Mouse (Mus musculus): ENCODE measurements at regions not wholly inside any gene's neighbourhood (a gene's known extent, or its start where the extent isn't known, plus 50 kb on each side); places are given as distances from the start of the nearest gene placed in this dataset.

- Histone ChIP-seq H3K9me3 (replicated peaks) (no peaks in the 10 kb centered on the region), H3K27ac (no peak overlapping the region), H3K27me3 (no peaks in the 10 kb centered on the region), H3K4me3 (replicated peaks) (no peak overlapping the region), H3K36me3 (no peaks in the 10 kb centered on the region), H3K9ac (no peak overlapping the region), H3K4me2 (no peak overlapping the region), H3K4me1 (replicated peaks) (no peaks in the 10 kb centered on the region)
- WGBS (ENCODE audit: insufficient replicate concordance): 61% methylated on average over 3 of the region's 3 CpGs
- ATAC-seq (ENCODE audit: low read depth) (no peak), DNase-seq (no peak)
These were observed 172.0 kb downstream of the Dcdc2c start for GRCm38 (mm10) chr12:28380203-28380602.

DNA sequence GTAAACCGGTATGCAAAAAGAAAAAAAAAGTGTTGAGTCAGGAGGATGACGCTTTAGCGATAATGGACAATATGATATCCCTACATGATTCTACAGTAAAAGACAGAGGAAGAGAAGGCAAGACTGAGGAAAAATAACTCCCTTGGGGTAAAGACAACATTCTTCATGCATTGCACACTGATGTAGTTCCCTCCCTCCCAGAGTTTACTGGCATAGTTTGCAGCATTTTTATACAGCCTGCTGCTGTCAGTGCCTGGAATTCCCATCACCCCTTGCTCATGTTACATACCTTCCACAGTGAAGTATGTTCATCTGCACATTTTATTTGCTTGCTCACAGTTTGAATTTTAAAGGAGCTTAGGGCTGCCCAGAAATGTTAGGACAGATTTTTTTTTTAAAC lies 174.2 kb downstream of the Dcdc2c start:
- Histone ChIP-seq H3K27me3 (no peaks in the 10 kb centered on the region), H3K9me3 (replicated peaks) (no peaks in the 10 kb centered on the region), H3K9ac (no peak overlapping the region), H3K27ac (no peak overlapping the region), H3K36me3 (no peaks in the 10 kb centered on the region), H3K4me2 (no peak overlapping the region), H3K4me1 (replicated peaks) (no peaks in the 10 kb centered on the region), H3K4me3 (replicated peaks) (no peak overlapping the region)
- WGBS (ENCODE audit: insufficient replicate concordance): 82% methylated on average over 3 of the region's 3 CpGs
- DNase-seq (no peak), ATAC-seq (ENCODE audit: low read depth) (no peak)

DNA sequence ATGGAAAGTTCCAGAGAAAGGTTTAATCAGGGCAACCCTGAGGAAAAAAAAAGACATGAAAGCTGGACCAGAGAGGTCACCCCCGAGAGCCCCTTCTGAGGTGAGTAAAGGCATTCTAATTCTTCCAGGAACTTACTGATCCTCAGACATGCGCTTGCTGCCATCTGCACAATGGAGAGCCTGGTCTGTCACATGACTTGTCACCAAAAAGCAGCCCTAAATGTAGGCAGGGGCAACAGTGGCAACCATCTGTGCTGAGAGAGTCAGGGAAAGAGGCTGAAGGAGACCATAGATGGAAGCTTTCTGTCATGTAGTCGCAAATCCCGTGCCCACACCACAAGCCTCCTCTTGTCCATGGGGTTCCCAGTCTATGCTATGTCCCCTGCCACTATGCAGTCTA lies 174.8 kb downstream of the Dcdc2c start:
- no peak for ATAC-seq (ENCODE audit: low read depth)
- no peak for DNase-seq
- 64% methylated on average over 4 of the region's 4 CpGs for WGBS (ENCODE audit: insufficient replicate concordance)
- Histone ChIP-seq H3K4me2 (no peak overlapping the region), H3K9ac (no peak overlapping the region), H3K9me3 (replicated peaks) (no peaks in the 10 kb centered on the region), H3K4me3 (replicated peaks) (no peak overlapping the region), H3K27ac (no peak overlapping the region), H3K4me1 (replicated peaks) (no peaks in the 10 kb centered on the region), H3K36me3 (no peaks in the 10 kb centered on the region), H3K27me3 (no peaks in the 10 kb centered on the region)

GRCm38 (mm10) chr12:28376770-28377169 lies 175.4 kb downstream of the Dcdc2c start:
- Histone ChIP-seq H3K27ac (no peak overlapping the region), H3K4me3 (replicated peaks) (no peak overlapping the region), H3K4me2 (no peak overlapping the region), H3K9ac (no peak overlapping the region), H3K9me3 (replicated peaks) (no peaks in the 10 kb centered on the region), H3K27me3 (no peaks in the 10 kb centered on the region), H3K4me1 (replicated peaks) (no peaks in the 10 kb centered on the region), H3K36me3 (no peaks in the 10 kb centered on the region)
- no peak for DNase-seq
- 58% methylated on average over 4 of the region's 4 CpGs for WGBS (ENCODE audit: insufficient replicate concordance)
- no peak for ATAC-seq (ENCODE audit: low read depth)

DNA sequence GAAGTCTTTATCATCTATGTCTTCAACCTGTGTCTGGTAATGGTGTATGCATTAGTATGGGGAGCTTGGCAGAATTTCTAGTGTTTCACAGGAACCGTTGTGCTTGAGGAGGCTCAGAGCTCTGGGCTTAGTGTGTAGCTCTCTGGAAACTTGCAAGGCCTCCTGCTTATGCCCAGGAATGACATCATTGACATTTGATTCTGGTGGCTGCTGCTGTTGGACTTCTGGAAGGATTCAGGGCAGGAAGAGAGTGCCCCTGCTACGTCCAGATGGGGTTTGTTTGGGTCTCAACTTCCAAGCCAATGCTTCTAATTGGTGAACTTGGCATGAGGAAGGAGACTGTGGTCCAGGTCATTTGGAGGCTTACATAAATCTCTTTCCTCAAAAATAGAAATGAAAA lies 186.9 kb downstream of the Dcdc2c start:
- H3K4me2 ChIP-seq: no peak overlapping the region
- WGBS (ENCODE audit: insufficient replicate concordance): 58% methylated on average over 2 of the region's 2 CpGs
- no peak overlapping the region for H3K9ac ChIP-seq
- no peaks in the 10 kb centered on the region for H3K9me3 ChIP-seq (replicated peaks)
- no peak for DNase-seq
- no peaks in the 10 kb centered on the region for H3K36me3 ChIP-seq
- no peak overlapping the region for H3K27ac ChIP-seq
- H3K27me3 ChIP-seq: no peaks in the 10 kb centered on the region
- H3K4me3 ChIP-seq (replicated peaks): no peak overlapping the region
- no peak for ATAC-seq (ENCODE audit: low read depth)
- H3K4me1 ChIP-seq (replicated peaks): no peaks in the 10 kb centered on the region

- no peak overlapping the region for H3K4me3 ChIP-seq (replicated peaks)
- H3K4me2 ChIP-seq: no peak overlapping the region
- H3K9ac ChIP-seq: no peak overlapping the region
- no peak for DNase-seq
- H3K9me3 ChIP-seq (replicated peaks): no peaks in the 10 kb centered on the region
- H3K4me1 ChIP-seq (replicated peaks): no peaks in the 10 kb centered on the region
- no peak overlapping the region for H3K27ac ChIP-seq
- ATAC-seq (ENCODE audit: low read depth): no peak
- no peaks in the 10 kb centered on the region for H3K27me3 ChIP-seq
- 53% methylated on average over 7 of the region's 7 CpGs for WGBS (ENCODE audit: insufficient replicate concordance)
- H3K36me3 ChIP-seq: no peaks in the 10 kb centered on the region
These were observed 193.4 kb downstream of the Dcdc2c start for GRCm38 (mm10) chr12:28358737-28359333.

DNA sequence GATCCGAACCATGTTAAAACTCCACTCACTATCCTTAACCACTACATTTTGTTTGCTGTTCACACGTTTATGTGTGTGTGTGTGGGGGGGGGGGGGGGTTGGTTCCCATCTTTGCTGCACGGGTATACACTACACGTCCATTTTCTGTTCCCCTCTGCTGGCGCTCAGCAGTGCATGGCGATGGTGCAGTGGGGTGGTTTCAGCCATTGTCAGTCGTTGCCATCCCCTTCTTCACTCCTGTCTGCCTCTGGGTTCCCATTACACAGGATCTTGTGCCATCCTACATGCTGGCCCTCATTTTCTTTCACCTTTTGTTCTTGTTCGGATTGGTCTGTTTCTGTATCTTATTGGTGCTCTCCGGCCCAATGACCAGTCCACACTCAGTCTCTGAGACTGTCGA lies 194.4 kb downstream of the Dcdc2c start:
- Histone ChIP-seq H3K4me1 (replicated peaks) (no peaks in the 10 kb centered on the region), H3K4me3 (replicated peaks) (no peak overlapping the region), H3K9ac (no peak overlapping the region), H3K9me3 (replicated peaks) (no peaks in the 10 kb centered on the region), H3K27me3 (no peaks in the 10 kb centered on the region), H3K27ac (no peak overlapping the region), H3K4me2 (no peak overlapping the region), H3K36me3 (no peaks in the 10 kb centered on the region)
- WGBS (ENCODE audit: insufficient replicate concordance): 75% methylated on average over 10 of the region's 10 CpGs
- ATAC-seq (ENCODE audit: low read depth) (no peak), DNase-seq (no peak)

DNA sequence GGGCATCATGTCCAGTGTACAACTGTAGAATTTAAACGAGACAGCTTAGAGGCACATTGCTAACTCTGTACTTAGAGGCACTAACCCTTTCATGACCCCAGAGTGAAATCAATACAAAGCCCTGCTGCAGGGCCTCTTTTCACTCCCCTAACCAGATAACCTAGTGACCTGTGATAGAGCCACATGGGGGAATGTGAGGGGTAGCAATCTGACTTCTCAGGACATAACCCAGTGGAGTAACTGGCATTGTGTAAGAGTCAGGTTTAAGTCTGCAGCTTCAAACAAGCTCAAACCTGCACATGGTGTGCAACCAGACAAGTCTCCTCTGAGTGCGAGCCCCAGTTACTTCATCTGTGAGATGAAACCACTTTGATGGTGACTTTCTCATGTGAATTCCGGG lies 199.1 kb downstream of the Dcdc2c start:
- DNase-seq: no peak
- Histone ChIP-seq H3K9me3 (replicated peaks) (no peaks in the 10 kb centered on the region), H3K36me3 (no peaks in the 10 kb centered on the region), H3K9ac (no peak overlapping the region), H3K27ac (no peak overlapping the region), H3K4me2 (no peak overlapping the region), H3K4me1 (replicated peaks) (no peaks in the 10 kb centered on the region), H3K4me3 (replicated peaks) (no peak overlapping the region), H3K27me3 (peaks cover 6% of the 10 kb centered on the region; the same call in 1 of the 2 replicates)
- 46% methylated on average over 3 of the region's 3 CpGs for WGBS (ENCODE audit: insufficient replicate concordance)
- ATAC-seq (ENCODE audit: low read depth): peak; percentile 77

DNA sequence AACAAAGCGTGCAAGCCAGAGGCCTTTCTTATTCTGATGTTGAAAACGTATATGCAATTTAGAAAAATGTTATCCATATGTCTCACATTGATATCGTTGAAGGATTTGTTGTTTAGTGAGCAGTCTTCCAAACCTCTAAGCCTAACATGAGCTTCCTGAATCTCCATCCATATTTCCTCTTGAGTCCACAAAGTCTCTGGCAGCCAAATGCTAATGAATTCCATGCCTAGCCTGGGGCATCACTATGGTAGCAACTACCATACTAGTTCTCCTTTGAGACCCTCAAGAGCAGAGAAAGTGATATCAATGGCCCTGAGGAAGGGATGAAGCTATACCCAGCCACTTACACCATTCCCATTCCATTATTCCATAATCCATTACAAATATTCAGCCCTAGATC lies 199.6 kb downstream of the Dcdc2c start:
- Histone ChIP-seq H3K4me1 (replicated peaks) (no peaks in the 10 kb centered on the region), H3K4me2 (no peak overlapping the region), H3K27me3 (peaks cover 6% of the 10 kb centered on the region; the same call in 1 of the 2 replicates), H3K36me3 (no peaks in the 10 kb centered on the region), H3K27ac (no peak overlapping the region), H3K4me3 (replicated peaks) (no peak overlapping the region), H3K9me3 (replicated peaks) (no peaks in the 10 kb centered on the region), H3K9ac (no peak overlapping the region)
- no peak for ATAC-seq (ENCODE audit: low read depth)
- 63% methylated on average over 3 of the region's 3 CpGs for WGBS (ENCODE audit: insufficient replicate concordance)
- DNase-seq: no peak

- WGBS (ENCODE audit: insufficient replicate concordance): 56% methylated on average over 2 of the region's 2 CpGs
- no peaks in the 10 kb centered on the region for H3K36me3 ChIP-seq
- H3K4me2 ChIP-seq: no peak overlapping the region
- no peak overlapping the region for H3K4me3 ChIP-seq (replicated peaks)
- ATAC-seq (ENCODE audit: low read depth): no peak
- H3K27ac ChIP-seq: no peak overlapping the region
- H3K27me3 ChIP-seq: no peaks in the 10 kb centered on the region
- no peaks in the 10 kb centered on the region for H3K9me3 ChIP-seq (replicated peaks)
- H3K9ac ChIP-seq: no peak overlapping the region
- no peaks in the 10 kb centered on the region for H3K4me1 ChIP-seq (replicated peaks)
- no peak for DNase-seq
These were observed 209.5 kb downstream of the Dcdc2c start for GRCm38 (mm10) chr12:28342735-28343134.

DNA sequence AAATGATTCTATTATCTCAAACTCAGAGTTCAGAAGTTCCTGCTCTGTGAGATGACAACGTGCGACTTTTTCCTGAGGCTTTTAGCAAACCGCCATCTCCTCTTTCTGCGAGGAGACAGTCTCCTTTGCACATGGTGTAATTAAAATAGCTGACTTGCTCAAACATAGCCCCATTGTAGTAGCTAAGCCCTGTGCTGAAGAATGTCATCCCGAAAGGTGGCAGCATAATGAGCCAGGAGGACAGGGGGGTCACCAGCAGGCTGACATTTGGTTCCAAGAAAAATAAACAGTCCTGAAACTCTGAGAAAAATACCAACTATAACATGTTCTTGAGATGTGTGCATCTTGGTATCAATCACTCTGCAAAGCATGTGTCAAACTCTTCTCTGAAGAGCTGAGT lies 219.6 kb downstream of the Dcdc2c start:
- Histone ChIP-seq H3K36me3 (no peaks in the 10 kb centered on the region), H3K9ac (no peak overlapping the region), H3K27me3 (no peaks in the 10 kb centered on the region), H3K4me2 (no peak overlapping the region), H3K27ac (no peak overlapping the region), H3K4me3 (replicated peaks) (no peak overlapping the region), H3K9me3 (replicated peaks) (no peaks in the 10 kb centered on the region), H3K4me1 (replicated peaks) (no peaks in the 10 kb centered on the region)
- 53% methylated on average over 5 of the region's 5 CpGs for WGBS (ENCODE audit: insufficient replicate concordance)
- DNase-seq: no peak
- ATAC-seq (ENCODE audit: low read depth): no peak

GRCm38 (mm10) chr12:28331843-28332242 lies 220.4 kb downstream of the Dcdc2c start:
- H3K9ac ChIP-seq: no peak overlapping the region
- no peaks in the 10 kb centered on the region for H3K4me1 ChIP-seq (replicated peaks)
- no peaks in the 10 kb centered on the region for H3K27me3 ChIP-seq
- ATAC-seq (ENCODE audit: low read depth): no peak
- H3K36me3 ChIP-seq: no peaks in the 10 kb centered on the region
- H3K27ac ChIP-seq: no peak overlapping the region
- WGBS (ENCODE audit: insufficient replicate concordance): 67% methylated on average over 2 of the region's 2 CpGs
- no peak overlapping the region for H3K4me2 ChIP-seq
- H3K9me3 ChIP-seq (replicated peaks): no peaks in the 10 kb centered on the region
- DNase-seq: no peak
- no peak overlapping the region for H3K4me3 ChIP-seq (replicated peaks)
